8 mouse cellular contexts compared by ENCODE assay signal in the genomic region with DNA sequence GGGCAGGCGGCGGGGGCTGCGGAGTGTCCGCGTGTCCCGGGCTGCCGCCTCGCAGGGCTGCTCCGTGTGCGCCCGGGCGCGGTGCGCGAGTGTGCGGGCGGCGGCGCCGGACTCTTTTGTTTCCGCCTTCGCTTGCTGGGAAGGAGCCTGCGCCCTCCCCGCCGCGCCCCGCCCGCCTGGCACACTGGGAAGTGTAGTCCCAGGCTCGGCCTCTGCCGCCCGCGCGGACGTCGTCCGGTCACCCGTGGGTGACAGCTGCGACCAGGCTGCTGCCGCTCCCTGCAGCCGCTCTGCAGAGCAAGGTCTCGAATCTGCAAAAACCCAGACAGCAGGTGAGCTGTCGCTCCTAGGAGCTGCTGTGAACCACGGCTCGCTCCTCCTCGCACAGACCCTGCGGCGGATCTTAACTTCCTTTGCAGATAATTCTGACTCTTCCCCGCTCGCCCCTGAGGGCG. TPM values are rescaled to one million over a fixed set of nuclear protein-coding genes. Genes with fewer than 3 reads are reported as not detected.
A peak's percentile ranks its signal among the peaks of the same experiment; 100 is the strongest.
DNase-seq lines count a peak whose midpoint lies in the region; ATAC-seq and TF ChIP-seq lines count a peak whose summit lies in the region.

A gene (minus strand): TSS at position 137 of the 455 bp plus-strand sequence.

- under 1% methylated on average over 50 of the region's 50 CpGs for WGBS in intestine, embryonic 14.5 days

- peak within 1 kb of the TSS; percentile 67 for H3K4me2 ChIP-seq in intestine, embryonic 14.5 days (ENCODE audit: low read length)

- no peaks in the 10 kb centered on the region for H3K9me3 ChIP-seq in intestine, embryonic 14.5 days (ENCODE audit: control insufficient read depth, low read length)

- peak; percentile 94 for ATAC-seq in intestine, embryonic 14.5 days (replicated peaks; ENCODE audit: low FRiP score, low TSS enrichment, low read depth)

- H3K36me3 ChIP-seq in intestine, embryonic 14.5 days (ENCODE audit: control insufficient read depth, insufficient read depth, low read length), result peaks cover 5% of the 10 kb centered on the region; the same call in 1 of the 2 replicates

- DNase-seq in adipocyte (ENCODE audit: low spot score), result peak; percentile 66
- DNase-seq in gastrocnemius, postnatal 25 days, result peak; percentile 89
- no peak for DNase-seq in intestine, embryonic 14.5 days (ENCODE audit: low spot score)
- DNase-seq in left cerebral cortex, postnatal 25 days (ENCODE audit: low spot score in 2 of 2), result peak; percentile 92 to 95
- DNase-seq in mesoderm, embryonic 11.5 days (ENCODE audit: low read depth, low spot score), result peak; percentile 82
- peak; percentile 93 for DNase-seq in right cerebral cortex, postnatal 25 days
- DNase-seq in urinary bladder, postnatal 36 days (ENCODE audit: low spot score in 2 of 2), result peak; percentile 80 to 88

- H3K4me3 ChIP-seq in cortical plate, adult 2 months (ENCODE audit: insufficient read depth, low read length), result peak within 1 kb of the TSS; percentile 80
- H3K4me3 ChIP-seq in intestine, embryonic 14.5 days (ENCODE audit: low read depth, low read length), result peak within 1 kb of the TSS; percentile 94

- peak; percentile 62 for TF ChIP-seq POLR2A in cortical plate, adult 2 months (IDR thresholded peaks at IDR 0.05; ENCODE audit: extremely low read depth, insufficient read depth, low read length)

- intact Hi-C loops in left cerebral cortex, postnatal 25 days (cut with DNase I), result loop anchor here (2.0 kb wide), 1 partner anchor 60 kb away; a partner anchor contains a TSS

- peak within 1 kb of the TSS; percentile 86; the same call in 1 of the 2 replicates for H3K27ac ChIP-seq in cortical plate, adult 2 months (ENCODE audit: insufficient read depth, low read length)
- H3K27ac ChIP-seq in intestine, embryonic 14.5 days (ENCODE audit: low read depth), result peak within 1 kb of the TSS; percentile 33; the same call in 1 of the 2 replicates

- TF ChIP-seq CTCF in cortical plate, adult 2 months (IDR thresholded peaks at IDR 0.05; ENCODE audit: extremely low read depth, insufficient read depth, low read length), result no peak

- H3K27me3 ChIP-seq in intestine, embryonic 14.5 days (replicated peaks; ENCODE audit: control insufficient read depth, insufficient read depth, low read length), result no peaks in the 10 kb centered on the region

- H3K9ac ChIP-seq in intestine, embryonic 14.5 days (ENCODE audit: low read length), result peak within 1 kb of the TSS; percentile 91

- peaks cover 6% of the 10 kb centered on the region; the same call in 1 of the 2 replicates for H3K4me1 ChIP-seq in cortical plate, adult 2 months (ENCODE audit: control insufficient read depth, insufficient read depth, low read length)
- H3K4me1 ChIP-seq in intestine, embryonic 14.5 days (replicated peaks; ENCODE audit: control insufficient read depth, insufficient read depth, low read length), result peaks cover 16% of the 10 kb centered on the region

RNA-seq across cellular contexts. Expression of the gene that starts here (rescaled TPM):
- 104 TPM in 2 replicates for polyA plus RNA-seq in cortical plate, adult 2 months (2012; rRNA removed)
- total RNA-seq in gastrocnemius, postnatal 25 days (2021), result 100 to 1,000 TPM; 144 to 173 TPM
- 75.8 and 87.0 TPM in 2 replicates for polyA plus RNA-seq in intestine, embryonic 14.5 days (2014; fragmentation: Nextera tagmentation; extraction: Ambion mirVana)
- 10 to 100 TPM; 51.3 to 56.1 TPM for total RNA-seq in left cerebral cortex, postnatal 25 days (2021)
